Mouse (Mus musculus): ENCODE results near the gene Ap2m1. TPM values are rescaled to one million over a fixed set of nuclear protein-coding genes. Genes with fewer than 3 reads are reported as not detected.

Ap2m1 gene
- polyA plus RNA-seq, 1 experiment from 2014 or later = 308 TPM

DNA sequence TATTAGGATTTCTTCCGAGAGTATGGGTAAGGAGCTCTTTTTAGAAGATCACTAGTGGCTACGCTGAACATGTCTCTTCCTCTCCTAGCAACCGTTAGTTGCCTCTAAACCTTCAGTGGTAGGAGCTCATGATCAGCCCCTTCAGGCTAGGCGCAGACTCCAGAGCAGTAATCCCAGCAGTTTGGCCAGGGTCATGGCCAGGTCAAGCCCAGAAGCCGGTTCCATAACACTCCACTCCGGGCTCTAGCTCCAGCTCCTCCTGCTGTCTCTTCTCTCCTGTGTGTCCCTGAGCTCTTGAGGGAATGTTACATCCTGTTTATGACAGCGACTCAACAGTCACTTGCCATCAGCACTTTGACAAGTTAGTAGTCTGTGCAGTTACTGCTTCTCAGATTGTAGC lies 22.1 kb downstream of the Ap2m1 start:
- Histone ChIP-seq H3K4me1 (ENCODE audit: insufficient read depth) (no peaks in the 10 kb centered on the region), H3K4me2 (ENCODE audit: low read depth, low read length) (no peak overlapping the region), H3K27me3 (ENCODE audit: insufficient read depth, low read length) (no peaks in the 10 kb centered on the region), H3K4me3 (ENCODE audit: low read depth, low read length) (no peak overlapping the region), H3K9ac (replicated peaks) (no peak overlapping the region), H3K27ac (ENCODE audit: low read depth) (no peak overlapping the region), H3K36me3 (replicated peaks; ENCODE audit: insufficient read depth, low read length) (peaks cover 73% of the 10 kb centered on the region), H3K9me3 (ENCODE audit: low read length) (no peaks in the 10 kb centered on the region)
- TF ChIP-seq EP300 (IDR thresholded peaks at IDR 0.05; ENCODE audit: low read depth) (no peak), CTCF (IDR thresholded peaks at IDR 0.05; ENCODE audit: low read depth) (no peak)
- ATAC-seq = no peak
- DNase-seq = no peak
- WGBS (ENCODE audit: insufficient replicate concordance) = 75% methylated on average over 7 of the region's 7 CpGs

DNA sequence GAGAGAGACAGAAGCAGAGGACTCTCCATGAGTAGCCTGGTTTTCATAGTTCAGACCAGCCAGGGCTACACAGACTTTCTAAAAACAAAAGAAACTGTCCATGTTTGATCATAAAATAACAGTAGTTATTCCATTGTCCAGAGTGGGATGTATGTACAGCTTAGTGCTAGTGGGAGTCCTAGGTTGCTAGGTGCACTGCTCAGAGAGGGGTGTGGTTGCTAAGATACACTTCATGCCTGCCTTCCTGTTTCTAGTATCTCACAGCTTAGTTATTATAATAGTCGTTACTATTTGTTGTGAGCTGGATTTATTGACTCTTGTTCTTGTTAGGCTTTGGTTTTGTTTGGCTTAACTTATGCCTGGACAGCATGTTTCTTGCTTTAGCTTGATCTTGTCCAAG lies 29.8 kb downstream of the Ap2m1 start:
- H3K9me3 ChIP-seq (ENCODE audit: low read length) = no peaks in the 10 kb centered on the region
- no peak overlapping the region for H3K27ac ChIP-seq (ENCODE audit: low read depth)
- ATAC-seq = no peak
- H3K27me3 ChIP-seq (ENCODE audit: insufficient read depth, low read length) = no peaks in the 10 kb centered on the region
- WGBS (ENCODE audit: insufficient replicate concordance) = 67% methylated on average over 1 of the region's 1 CpGs
- no peak overlapping the region for H3K4me3 ChIP-seq (ENCODE audit: low read depth, low read length)
- H3K9ac ChIP-seq (replicated peaks) = no peak overlapping the region
- DNase-seq = no peak
- peaks cover 21% of the 10 kb centered on the region for H3K36me3 ChIP-seq (replicated peaks; ENCODE audit: insufficient read depth, low read length)
- no peaks in the 10 kb centered on the region for H3K4me1 ChIP-seq (ENCODE audit: insufficient read depth)
- H3K4me2 ChIP-seq (ENCODE audit: low read depth, low read length) = no peak overlapping the region
- TF ChIP-seq CTCF (IDR thresholded peaks at IDR 0.05; ENCODE audit: low read depth) = no peak
- TF ChIP-seq EP300 (IDR thresholded peaks at IDR 0.05; ENCODE audit: low read depth) = no peak

DNA sequence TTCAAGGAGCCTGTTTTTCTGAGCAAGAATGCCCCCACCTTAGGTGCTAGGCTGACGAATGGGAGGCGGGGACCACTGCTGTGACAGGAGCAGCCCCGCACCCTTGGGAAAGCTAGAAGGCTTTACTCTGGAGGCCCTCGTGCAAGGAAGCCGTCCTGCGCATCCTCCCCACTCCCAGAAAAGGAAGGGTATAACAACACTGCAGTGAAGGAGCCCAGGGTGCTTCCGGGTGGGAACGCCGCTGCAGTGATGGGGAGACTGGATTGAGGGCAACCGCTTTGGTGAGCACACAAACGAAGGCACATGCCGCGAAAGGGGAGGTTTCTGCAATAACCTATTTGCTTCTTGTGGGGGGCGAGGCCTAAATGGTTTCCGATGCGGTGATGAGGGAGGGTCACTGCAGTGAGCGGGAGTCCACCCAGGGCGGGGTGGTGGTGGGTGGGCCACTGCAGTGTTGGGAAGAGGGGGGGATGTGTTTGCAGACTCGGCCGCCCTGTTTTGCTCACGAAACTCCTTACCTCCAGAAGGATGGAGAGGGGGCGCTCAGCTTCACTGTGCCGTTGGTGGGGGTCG lies 54.2 kb downstream of the Ap2m1 start, which contains the start of gene Vwa5b2:
Vwa5b2 (plus strand) TSS at position 106 of the 573 bp plus-strand sequence.
- ATAC-seq = no peak
- DNase-seq = peak; percentile 15
- H3K27ac ChIP-seq (ENCODE audit: low read depth) = no peak within 1 kb of the TSS
- WGBS (ENCODE audit: insufficient replicate concordance) = 2% methylated on average over 24 of the region's 24 CpGs
- H3K27me3 ChIP-seq (ENCODE audit: insufficient read depth, low read length) = peaks cover 55% of the 10 kb centered on the region
- TF ChIP-seq CTCF (IDR thresholded peaks at IDR 0.05; ENCODE audit: low read depth) (no peak), EP300 (IDR thresholded peaks at IDR 0.05; ENCODE audit: low read depth) (no peak)
- H3K4me2 ChIP-seq (ENCODE audit: low read depth, low read length) = peak within 1 kb of the TSS; percentile 65
- peaks cover 13% of the 10 kb centered on the region for H3K4me1 ChIP-seq (ENCODE audit: insufficient read depth)
- peak within 1 kb of the TSS; percentile 41 for H3K4me3 ChIP-seq (ENCODE audit: low read depth, low read length)
- H3K9me3 ChIP-seq (ENCODE audit: low read length) = no peaks in the 10 kb centered on the region
- no peak within 1 kb of the TSS for H3K9ac ChIP-seq (replicated peaks)
- no peaks in the 10 kb centered on the region for H3K36me3 ChIP-seq (replicated peaks; ENCODE audit: insufficient read depth, low read length)

GRCm38 (mm10) chr16:20589939-20590679 lies 54.8 kb downstream of the Ap2m1 start:
- peak overlapping the region; percentile 41 for H3K4me3 ChIP-seq (ENCODE audit: low read depth, low read length)
- TF ChIP-seq CTCF (IDR thresholded peaks at IDR 0.05; ENCODE audit: low read depth) (no peak), EP300 (IDR thresholded peaks at IDR 0.05; ENCODE audit: low read depth) (no peak)
- no peaks in the 10 kb centered on the region for H3K9me3 ChIP-seq (ENCODE audit: low read length)
- WGBS (ENCODE audit: insufficient replicate concordance) = 2% methylated on average over 36 of the region's 39 CpGs
- ATAC-seq (no peak), DNase-seq (peak; percentile 19)
- H3K4me2 ChIP-seq (ENCODE audit: low read depth, low read length) = peak overlapping the region; percentile 65
- H3K27me3 ChIP-seq (ENCODE audit: insufficient read depth, low read length) = peaks cover 55% of the 10 kb centered on the region
- H3K4me1 ChIP-seq (ENCODE audit: insufficient read depth) = peaks cover 13% of the 10 kb centered on the region
- no peaks in the 10 kb centered on the region for H3K36me3 ChIP-seq (replicated peaks; ENCODE audit: insufficient read depth, low read length)
- no peak overlapping the region for H3K9ac ChIP-seq (replicated peaks)
- H3K27ac ChIP-seq (ENCODE audit: low read depth) = no peak overlapping the region

- DNase-seq (peak; percentile 15), ATAC-seq (no peak)
- WGBS (ENCODE audit: insufficient replicate concordance) = 5% methylated on average over 17 of the region's 17 CpGs
- Histone ChIP-seq H3K9me3 (ENCODE audit: low read length) (no peaks in the 10 kb centered on the region), H3K4me1 (ENCODE audit: insufficient read depth) (peaks cover 13% of the 10 kb centered on the region), H3K27ac (ENCODE audit: low read depth) (no peak overlapping the region), H3K36me3 (replicated peaks; ENCODE audit: insufficient read depth, low read length) (no peaks in the 10 kb centered on the region), H3K9ac (replicated peaks) (no peak overlapping the region), H3K4me3 (ENCODE audit: low read depth, low read length) (peak overlapping the region; percentile 41), H3K4me2 (ENCODE audit: low read depth, low read length) (peak overlapping the region; percentile 65), H3K27me3 (ENCODE audit: insufficient read depth, low read length) (peaks cover 55% of the 10 kb centered on the region)
- TF ChIP-seq EP300 (IDR thresholded peaks at IDR 0.05; ENCODE audit: low read depth) (no peak), CTCF (IDR thresholded peaks at IDR 0.05; ENCODE audit: low read depth) (no peak)
These were observed 55.4 kb downstream of the Ap2m1 start for GRCm38 (mm10) chr16:20590680-20591038.

- ATAC-seq = no peak
- peaks cover 13% of the 10 kb centered on the region for H3K4me1 ChIP-seq (ENCODE audit: insufficient read depth)
- H3K36me3 ChIP-seq (replicated peaks; ENCODE audit: insufficient read depth, low read length) = no peaks in the 10 kb centered on the region
- H3K9me3 ChIP-seq (ENCODE audit: low read length) = no peaks in the 10 kb centered on the region
- peak; percentile 17 for DNase-seq
- H3K27ac ChIP-seq (ENCODE audit: low read depth) = no peak overlapping the region
- TF ChIP-seq CTCF (IDR thresholded peaks at IDR 0.05; ENCODE audit: low read depth) (no peak), EP300 (IDR thresholded peaks at IDR 0.05; ENCODE audit: low read depth) (no peak)
- 8% methylated on average over 48 of the region's 48 CpGs for WGBS (ENCODE audit: insufficient replicate concordance)
- H3K4me2 ChIP-seq (ENCODE audit: low read depth, low read length) = 0 out of 2 replicates have a peak overlapping the region, but pooled peaks have one; percentile 16
- H3K9ac ChIP-seq (replicated peaks) = no peak overlapping the region
- 0 out of 2 replicates have a peak overlapping the region, but pooled peaks have one; percentile 4 for H3K4me3 ChIP-seq (ENCODE audit: low read depth, low read length)
- H3K27me3 ChIP-seq (ENCODE audit: insufficient read depth, low read length) = peaks cover 55% of the 10 kb centered on the region
These were observed 55.9 kb downstream of the Ap2m1 start for GRCm38 (mm10) chr16:20591076-20591705.

Other genes starting within 250 kb of the Ap2m1 start
- 51.7 and 54.9 TPM in 2 replicates for gene Parl, start 233.1 kb upstream of the Ap2m1 start, polyA plus RNA-seq (2015; fragmentation: Nextera tagmentation; extraction: Ambion mirVana)
- not detected in 2 replicates for gene Cyp2ab1, start 210.1 kb upstream of the Ap2m1 start, polyA plus RNA-seq (2015; fragmentation: Nextera tagmentation; extraction: Ambion mirVana)
- 9.0 and 9.5 TPM in 2 replicates for gene Abcc5, start 109.1 kb upstream of the Ap2m1 start, polyA plus RNA-seq (2015; fragmentation: Nextera tagmentation; extraction: Ambion mirVana)
- gene Eif2b5, start 36.7 kb upstream of the Ap2m1 start, polyA plus RNA-seq (2015; fragmentation: Nextera tagmentation; extraction: Ambion mirVana) = 25.3 and 26.1 TPM in 2 replicates
- gene Dvl3, start 18.5 kb upstream of the Ap2m1 start, polyA plus RNA-seq (2015; fragmentation: Nextera tagmentation; extraction: Ambion mirVana) = 3.0 and 3.5 TPM in 2 replicates
- 18.0 and 19.8 TPM in 2 replicates for gene Abcf3, start 13.1 kb downstream of the Ap2m1 start, polyA plus RNA-seq (2015; fragmentation: Nextera tagmentation; extraction: Ambion mirVana)
- not detected in 2 replicates for gene Vwa5b2, start 54.0 kb downstream of the Ap2m1 start, polyA plus RNA-seq (2015; fragmentation: Nextera tagmentation; extraction: Ambion mirVana)
- 20.4 and 23.3 TPM in 2 replicates for gene Eef1akmt4, start 76.1 kb downstream of the Ap2m1 start, polyA plus RNA-seq (2015; fragmentation: Nextera tagmentation; extraction: Ambion mirVana)
- not detected in 2 replicates for gene Gm49333, start 76.1 kb downstream of the Ap2m1 start, polyA plus RNA-seq (2015; fragmentation: Nextera tagmentation; extraction: Ambion mirVana)
- gene Alg3, start 76.3 kb downstream of the Ap2m1 start, polyA plus RNA-seq (2015; fragmentation: Nextera tagmentation; extraction: Ambion mirVana) = 18.6 and 19.0 TPM in 2 replicates
- gene Camk2n2, start 85.8 kb downstream of the Ap2m1 start, polyA plus RNA-seq (2015; fragmentation: Nextera tagmentation; extraction: Ambion mirVana) = 0.11 and 0.13 TPM in 2 replicates
- 0.14 TPM in 1 of 2 replicates, not detected in the other for gene Ece2, start 94.3 kb downstream of the Ap2m1 start, polyA plus RNA-seq (2015; fragmentation: Nextera tagmentation; extraction: Ambion mirVana)
- gene Psmd2, start 116.2 kb downstream of the Ap2m1 start, polyA plus RNA-seq (2015; fragmentation: Nextera tagmentation; extraction: Ambion mirVana) = 97.0 and 110 TPM in 2 replicates
- 65.6 and 70.9 TPM in 2 replicates for gene Eif4g1, start 132.8 kb downstream of the Ap2m1 start, polyA plus RNA-seq (2015; fragmentation: Nextera tagmentation; extraction: Ambion mirVana)
- 0.88 and 1.4 TPM in 2 replicates for gene Fam131a, start 157.8 kb downstream of the Ap2m1 start, polyA plus RNA-seq (2015; fragmentation: Nextera tagmentation; extraction: Ambion mirVana)
- 25.1 and 27.5 TPM in 2 replicates for gene Polr2h, start 182.2 kb downstream of the Ap2m1 start, polyA plus RNA-seq (2015; fragmentation: Nextera tagmentation; extraction: Ambion mirVana)
- gene Clcn2, start 182.3 kb downstream of the Ap2m1 start, polyA plus RNA-seq (2015; fragmentation: Nextera tagmentation; extraction: Ambion mirVana) = 3.6 and 4.7 TPM in 2 replicates
- 0.34 and 0.45 TPM in 2 replicates for gene Chrd, start 197.6 kb downstream of the Ap2m1 start, polyA plus RNA-seq (2015; fragmentation: Nextera tagmentation; extraction: Ambion mirVana)
- 8.6 and 8.9 TPM in 2 replicates for gene Thpo, start 199.0 kb downstream of the Ap2m1 start, polyA plus RNA-seq (2015; fragmentation: Nextera tagmentation; extraction: Ambion mirVana)